Mouse (Mus musculus): ENCODE results near the gene Suv39h2. TPM values are rescaled to one million over a fixed set of nuclear protein-coding genes. Genes with fewer than 3 reads are reported as not detected.

Suv39h2 gene
- polyA plus RNA-seq, 1 experiment from 2014 or later: 17.9 TPM

DNA sequence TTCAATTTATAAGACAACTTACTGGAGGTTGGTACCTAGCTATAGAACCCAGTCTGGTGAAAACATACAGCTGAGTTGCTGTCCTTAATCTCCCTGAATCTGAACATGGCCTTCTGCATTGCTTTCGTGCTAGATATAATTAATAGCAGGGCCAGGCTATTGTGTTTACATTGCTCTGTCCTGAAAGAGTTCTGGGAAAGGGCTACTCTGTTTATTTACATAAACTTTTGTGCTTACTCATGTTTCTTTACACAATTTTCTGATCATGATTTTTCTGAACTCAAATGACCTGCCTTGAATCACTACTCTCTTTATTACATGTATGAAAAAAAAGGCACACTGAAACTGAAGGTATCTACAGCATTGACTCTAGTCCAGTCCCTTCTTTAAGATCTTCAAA lies 59.2 kb downstream of the Suv39h2 start:
- H3K4me1 ChIP-seq (ENCODE audit: control insufficient read depth, insufficient read depth, low read length): 0 out of 2 replicates have a peak, but pooled peaks cover 4% of the 10 kb centered on the region
- H3K27me3 ChIP-seq (ENCODE audit: control insufficient read depth, insufficient read depth, low read length): no peaks in the 10 kb centered on the region
- no peaks in the 10 kb centered on the region for H3K36me3 ChIP-seq (ENCODE audit: control insufficient read depth, insufficient read depth, low read length)
- H3K4me2 ChIP-seq (replicated peaks; ENCODE audit: low read depth, low read length): no peak overlapping the region
- no peak for ATAC-seq (ENCODE audit: insufficient number of reproducible peaks, insufficient read depth, low FRiP score, low read depth)
- no peaks in the 10 kb centered on the region for H3K9me3 ChIP-seq (ENCODE audit: control insufficient read depth, low read depth, low read length)
- 15% methylated on average over 1 of the region's 1 CpGs for WGBS
- no peak overlapping the region for H3K9ac ChIP-seq (replicated peaks; ENCODE audit: low read depth, low read length)
- H3K4me3 ChIP-seq (ENCODE audit: low read depth, low read length): no peak overlapping the region
- no peak overlapping the region for H3K27ac ChIP-seq (ENCODE audit: low read length)

GRCm38 (mm10) chr2:3414241-3414640 lies 60.6 kb downstream of the Suv39h2 start:
- Histone ChIP-seq H3K9me3 (ENCODE audit: control insufficient read depth, low read depth, low read length) (no peaks in the 10 kb centered on the region), H3K9ac (replicated peaks; ENCODE audit: low read depth, low read length) (no peak overlapping the region), H3K4me1 (ENCODE audit: control insufficient read depth, insufficient read depth, low read length) (0 out of 2 replicates have a peak, but pooled peaks cover 2% of the 10 kb centered on the region), H3K36me3 (ENCODE audit: control insufficient read depth, insufficient read depth, low read length) (no peaks in the 10 kb centered on the region), H3K27me3 (ENCODE audit: control insufficient read depth, insufficient read depth, low read length) (no peaks in the 10 kb centered on the region), H3K4me3 (ENCODE audit: low read depth, low read length) (no peak overlapping the region), H3K4me2 (replicated peaks; ENCODE audit: low read depth, low read length) (no peak overlapping the region), H3K27ac (ENCODE audit: low read length) (no peak overlapping the region)
- WGBS: 41% methylated on average over 4 of the region's 4 CpGs
- no peak for ATAC-seq (ENCODE audit: insufficient number of reproducible peaks, insufficient read depth, low FRiP score, low read depth)

DNA sequence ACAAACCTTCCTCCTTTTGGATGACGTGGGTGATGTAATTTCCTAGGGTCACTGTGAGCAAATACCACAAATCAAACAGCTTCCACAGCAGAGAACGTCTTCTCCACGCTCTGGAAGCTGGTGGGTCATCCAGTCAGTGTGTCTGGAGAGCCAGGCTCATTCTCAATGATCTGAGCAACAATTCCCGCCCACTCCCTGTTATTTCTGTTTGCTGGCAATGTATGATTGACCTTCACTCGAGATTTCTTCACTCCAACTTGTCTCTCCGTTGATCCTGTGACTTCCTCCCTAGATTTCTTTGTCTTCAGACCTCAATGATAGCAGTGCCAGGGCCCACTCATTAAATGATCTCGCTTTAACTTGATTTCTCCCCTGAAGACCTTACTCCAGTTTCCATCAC lies 67.1 kb downstream of the Suv39h2 start:
- no peaks in the 10 kb centered on the region for H3K9me3 ChIP-seq (ENCODE audit: control insufficient read depth, low read depth, low read length)
- no peak overlapping the region for H3K4me3 ChIP-seq (ENCODE audit: low read depth, low read length)
- no peak for ATAC-seq (ENCODE audit: insufficient number of reproducible peaks, insufficient read depth, low FRiP score, low read depth)
- H3K4me1 ChIP-seq (ENCODE audit: control insufficient read depth, insufficient read depth, low read length): no peaks in the 10 kb centered on the region
- H3K36me3 ChIP-seq (ENCODE audit: control insufficient read depth, insufficient read depth, low read length): no peaks in the 10 kb centered on the region
- WGBS: 69% methylated on average over 7 of the region's 7 CpGs
- H3K27me3 ChIP-seq (ENCODE audit: control insufficient read depth, insufficient read depth, low read length): no peaks in the 10 kb centered on the region
- H3K9ac ChIP-seq (replicated peaks; ENCODE audit: low read depth, low read length): no peak overlapping the region
- H3K4me2 ChIP-seq (replicated peaks; ENCODE audit: low read depth, low read length): no peak overlapping the region
- H3K27ac ChIP-seq (ENCODE audit: low read length): no peak overlapping the region

DNA sequence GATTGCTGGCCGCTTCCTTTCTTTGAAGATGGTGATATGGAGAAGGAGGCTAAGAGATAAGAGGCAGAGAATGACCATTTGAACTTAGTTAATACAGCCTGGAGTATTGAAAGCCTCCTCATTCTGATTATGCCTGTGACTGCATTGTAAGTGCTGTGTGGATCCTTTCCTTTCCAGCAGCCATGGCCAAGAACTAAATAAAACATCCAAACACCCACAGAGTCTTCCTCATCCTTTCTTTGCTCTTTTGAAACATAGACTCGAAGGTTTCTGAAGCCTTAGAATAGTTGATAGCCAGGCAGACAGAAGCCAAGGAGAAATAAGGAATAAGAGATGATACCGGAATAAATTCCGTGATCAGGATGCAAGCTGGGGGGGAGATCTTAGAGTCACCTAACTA lies 68.8 kb downstream of the Suv39h2 start:
- no peaks in the 10 kb centered on the region for H3K27me3 ChIP-seq (ENCODE audit: control insufficient read depth, insufficient read depth, low read length)
- no peak for ATAC-seq (ENCODE audit: insufficient number of reproducible peaks, insufficient read depth, low FRiP score, low read depth)
- WGBS: 85% methylated on average over 4 of the region's 4 CpGs

More for the DNA sequence above, 68.8 kb downstream of the Suv39h2 start:
- Histone ChIP-seq H3K9ac (replicated peaks; ENCODE audit: low read depth, low read length) (no peak overlapping the region), H3K36me3 (ENCODE audit: control insufficient read depth, insufficient read depth, low read length) (no peaks in the 10 kb centered on the region), H3K4me1 (ENCODE audit: control insufficient read depth, insufficient read depth, low read length) (no peaks in the 10 kb centered on the region), H3K9me3 (ENCODE audit: control insufficient read depth, low read depth, low read length) (no peaks in the 10 kb centered on the region), H3K4me2 (replicated peaks; ENCODE audit: low read depth, low read length) (no peak overlapping the region), H3K27ac (ENCODE audit: low read length) (no peak overlapping the region), H3K4me3 (ENCODE audit: low read depth, low read length) (no peak overlapping the region)

Other genes with a start within 250 kb of the Suv39h2 start
- 49.5 and 49.8 TPM in 2 replicates for gene Nmt2, start 190.8 kb downstream of the Suv39h2 start, polyA plus RNA-seq (2014; fragmentation: Nextera tagmentation; extraction: Ambion mirVana)
- gene Rpp38, start 142.4 kb downstream of the Suv39h2 start, polyA plus RNA-seq (2014; fragmentation: Nextera tagmentation; extraction: Ambion mirVana): 23.3 and 25.4 TPM in 2 replicates
- gene Acbd7, start 138.9 kb downstream of the Suv39h2 start, polyA plus RNA-seq (2014; fragmentation: Nextera tagmentation; extraction: Ambion mirVana): 1.1 and 1.4 TPM in 2 replicates
- not detected in 2 replicates for gene Olah, start 77.8 kb downstream of the Suv39h2 start, polyA plus RNA-seq (2014; fragmentation: Nextera tagmentation; extraction: Ambion mirVana)
- not detected in 2 replicates for gene Meig1, start 52.4 kb downstream of the Suv39h2 start, polyA plus RNA-seq (2014; fragmentation: Nextera tagmentation; extraction: Ambion mirVana)
- gene Dclre1c, start 50.9 kb downstream of the Suv39h2 start, polyA plus RNA-seq (2014; fragmentation: Nextera tagmentation; extraction: Ambion mirVana): 6.4 and 9.6 TPM in 2 replicates
- gene Gm45902, start 37.8 kb upstream of the Suv39h2 start, polyA plus RNA-seq (2014; fragmentation: Nextera tagmentation; extraction: Ambion mirVana): 4.8 and 6.8 TPM in 2 replicates
- gene Hspa14, start 37.8 kb upstream of the Suv39h2 start, polyA plus RNA-seq (2014; fragmentation: Nextera tagmentation; extraction: Ambion mirVana): 103 TPM in 2 replicates
- gene Cdnf, start 38.0 kb upstream of the Suv39h2 start, polyA plus RNA-seq (2014; fragmentation: Nextera tagmentation; extraction: Ambion mirVana): 0.10 and 0.62 TPM in 2 replicates
- gene Fam107b, start 95.5 kb upstream of the Suv39h2 start, polyA plus RNA-seq (2014; fragmentation: Nextera tagmentation; extraction: Ambion mirVana): 55.4 and 59.2 TPM in 2 replicates

Measured in stomach, embryonic 14.5 days (tissue).